Mouse (Mus musculus): ENCODE measurements around the gene Slc4a8. TPM values are rescaled to one million over a fixed set of nuclear protein-coding genes. Genes with fewer than 3 reads are reported as not detected.
"Not testable (repeated sequence)": the region's sequence is repeated elsewhere in the genome, so short reads cannot be mapped to it uniquely, and the experiment has no call there.

Slc4a8 gene
- total RNA-seq, 2 experiments from 2014 or later, result 6.1 to 7.9 TPM

DNA sequence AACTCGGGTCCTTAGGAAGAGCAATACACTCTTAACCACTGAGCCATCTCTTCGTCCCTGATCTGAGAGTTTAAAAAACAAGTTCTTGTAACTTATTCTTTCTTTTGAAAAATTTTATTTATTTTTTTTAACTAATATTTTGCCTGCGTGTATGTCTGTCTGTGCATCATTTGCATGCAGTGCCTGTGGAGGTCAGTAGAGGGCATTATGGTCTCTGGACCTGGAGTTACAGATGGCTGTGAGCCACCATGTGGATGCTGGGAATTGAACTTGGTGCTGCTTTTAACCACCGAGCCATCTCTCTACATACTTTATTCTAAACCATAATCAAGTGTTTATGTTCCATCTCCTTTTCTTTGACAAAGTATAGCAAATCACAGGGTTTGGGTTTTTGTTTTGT lies 11.1 kb downstream of the Slc4a8 start:
- no peak for DNase-seq

DNA sequence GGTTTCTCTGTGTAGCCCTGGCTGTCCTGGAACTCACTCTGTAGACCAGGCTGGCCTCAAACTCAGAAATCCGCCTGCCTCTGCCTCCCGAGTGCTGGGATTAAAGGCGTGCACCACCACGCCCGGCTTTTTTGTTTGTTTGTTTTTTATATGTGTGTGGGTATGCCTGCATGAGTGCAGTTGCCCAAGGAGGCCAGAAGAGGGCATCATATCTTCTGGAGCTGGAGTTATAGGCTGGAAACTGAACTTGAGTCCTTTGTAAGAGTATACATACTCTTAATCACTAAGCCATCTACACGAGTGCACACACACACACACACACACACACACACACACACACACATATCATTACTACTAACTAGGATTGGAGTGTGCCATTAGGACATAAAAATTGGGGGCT lies 12.3 kb downstream of the Slc4a8 start:
- DNase-seq, result not testable (repeated sequence)

DNA sequence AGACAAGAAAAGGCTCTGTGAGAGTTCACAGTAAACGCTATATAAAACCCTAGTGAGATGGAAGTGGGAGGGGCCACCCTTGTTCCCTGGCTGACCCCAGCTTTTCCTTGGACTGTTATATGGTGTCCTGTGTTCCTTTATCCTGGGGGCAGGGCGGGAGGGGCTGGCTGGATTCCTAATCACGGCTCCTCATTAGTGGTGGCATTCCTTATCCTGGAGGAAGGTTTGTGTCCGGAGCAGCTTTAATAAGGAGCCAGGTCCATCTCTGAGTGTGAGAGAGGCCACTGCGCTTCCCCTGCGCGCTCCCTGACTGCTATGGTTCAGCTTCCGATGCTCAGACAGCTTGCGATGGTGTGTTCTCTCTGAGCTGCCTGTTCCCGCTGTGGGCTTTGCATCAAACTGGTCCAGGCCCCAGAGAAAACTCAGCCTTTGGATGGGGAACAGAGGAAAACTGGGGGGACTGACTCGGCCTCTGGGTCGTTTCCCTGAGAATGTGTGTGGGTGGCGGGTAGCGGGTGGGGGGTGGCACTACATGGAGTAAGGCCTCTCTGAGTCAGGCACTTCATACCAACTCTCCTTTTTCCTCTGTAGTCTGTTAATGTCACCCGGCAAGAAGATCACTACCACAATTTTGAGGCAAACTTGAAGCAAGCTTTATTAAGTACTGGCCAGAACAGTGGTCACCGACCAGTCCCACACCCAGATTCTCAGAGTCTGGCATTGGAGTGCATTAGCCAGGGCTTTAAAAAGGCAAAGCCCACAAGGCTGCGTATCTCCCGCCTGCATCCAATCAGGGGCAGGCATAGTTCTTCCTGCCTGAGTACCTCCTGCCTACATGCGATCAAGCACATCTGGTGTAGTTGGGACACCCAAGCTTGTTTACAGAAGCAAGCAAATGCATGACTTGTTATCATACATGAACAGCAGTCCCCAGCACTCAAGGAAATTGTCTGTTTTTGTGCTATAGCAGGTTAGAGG lies 13.9 kb downstream of the Slc4a8 start:
- DNase-seq, result no peak

DNA sequence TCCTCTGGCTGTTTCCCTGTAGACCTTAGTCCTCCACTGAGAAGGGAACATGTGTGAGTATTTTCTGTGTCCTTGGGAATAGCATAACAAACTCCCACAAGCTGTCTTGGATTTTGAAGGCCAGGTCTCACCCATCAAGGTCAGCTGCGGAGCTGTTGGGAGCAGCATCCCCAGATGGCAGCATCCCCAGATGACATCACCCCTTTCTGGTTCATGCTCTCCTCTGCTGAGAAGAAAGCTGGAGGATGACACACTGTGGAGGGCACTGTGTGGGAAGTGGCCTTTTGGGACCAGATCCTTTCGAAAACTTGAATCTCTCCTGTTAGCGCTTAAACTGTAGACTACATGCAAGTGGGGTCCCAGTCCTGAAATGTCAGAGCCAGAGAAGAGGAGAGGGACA lies 14.9 kb downstream of the Slc4a8 start:
- peak; percentile 58 to 79 for DNase-seq

DNA sequence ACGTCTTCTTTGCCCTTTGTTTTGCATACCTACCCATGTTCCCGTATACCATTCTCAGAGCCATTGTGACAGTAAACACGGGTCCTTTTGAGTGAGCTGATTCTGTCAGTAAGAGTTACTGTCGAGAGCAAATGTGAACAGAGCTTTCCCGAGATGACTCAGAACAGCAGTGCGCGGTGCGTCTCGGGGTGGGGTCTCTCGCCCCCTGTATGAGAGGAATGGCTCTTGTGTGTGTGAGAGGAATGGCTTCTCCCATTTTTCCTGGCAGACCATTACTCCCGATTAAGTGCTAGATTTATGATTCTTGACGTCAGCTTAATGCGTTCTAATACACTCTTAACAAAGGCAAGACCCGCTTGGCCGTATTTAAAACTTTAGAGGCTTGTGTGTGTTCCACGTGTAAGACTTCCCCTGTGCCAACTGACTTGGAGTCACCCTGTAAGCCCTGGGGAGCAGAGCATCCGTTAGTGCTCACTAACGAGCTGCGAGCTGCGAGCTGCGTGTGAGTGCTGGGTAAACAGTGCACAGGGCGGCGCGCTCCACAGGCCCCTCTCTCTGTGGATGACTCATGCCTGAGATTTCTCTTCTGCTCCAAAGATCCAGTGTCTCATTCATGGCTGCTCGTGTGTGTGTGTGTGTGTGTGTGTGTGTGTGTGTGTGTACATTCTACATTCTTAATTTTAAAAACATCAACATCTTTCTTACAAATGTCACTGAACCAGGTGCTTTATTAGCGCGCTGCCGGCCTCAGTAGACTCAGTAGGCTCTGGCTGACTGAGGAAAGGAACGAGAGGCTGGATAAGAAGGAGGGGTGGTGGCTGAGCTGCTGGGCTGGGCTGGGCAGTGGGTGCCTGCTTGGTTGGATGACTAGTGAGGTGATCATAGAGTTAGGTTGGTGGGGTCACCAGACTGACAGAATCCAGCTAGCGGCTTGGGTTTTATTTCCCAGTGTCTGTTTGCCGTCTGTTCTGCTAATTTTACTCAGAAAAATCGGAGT lies 15.8 kb downstream of the Slc4a8 start:
- DNase-seq, result peak; percentile 63 to 66

DNA sequence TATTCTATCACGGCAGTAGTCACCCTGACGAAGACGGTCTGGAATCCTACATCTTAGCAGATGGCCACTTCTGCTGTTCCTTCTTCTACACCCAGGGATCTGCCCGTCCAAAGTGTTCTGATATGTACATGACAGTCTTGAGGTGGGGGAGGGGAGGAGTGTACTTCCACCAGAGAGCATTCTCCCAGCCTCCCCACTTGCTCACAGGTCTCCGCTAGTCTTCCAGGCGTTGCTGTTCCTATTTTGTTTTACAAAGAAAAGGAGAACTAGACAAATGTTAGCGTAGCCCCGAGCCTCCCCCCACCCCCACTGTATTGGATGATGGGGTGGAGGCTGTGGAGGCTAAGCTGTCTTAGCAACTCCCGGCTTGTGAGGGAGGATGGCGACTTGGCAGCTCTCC lies 18.3 kb downstream of the Slc4a8 start:
- DNase-seq, result no peak

DNA sequence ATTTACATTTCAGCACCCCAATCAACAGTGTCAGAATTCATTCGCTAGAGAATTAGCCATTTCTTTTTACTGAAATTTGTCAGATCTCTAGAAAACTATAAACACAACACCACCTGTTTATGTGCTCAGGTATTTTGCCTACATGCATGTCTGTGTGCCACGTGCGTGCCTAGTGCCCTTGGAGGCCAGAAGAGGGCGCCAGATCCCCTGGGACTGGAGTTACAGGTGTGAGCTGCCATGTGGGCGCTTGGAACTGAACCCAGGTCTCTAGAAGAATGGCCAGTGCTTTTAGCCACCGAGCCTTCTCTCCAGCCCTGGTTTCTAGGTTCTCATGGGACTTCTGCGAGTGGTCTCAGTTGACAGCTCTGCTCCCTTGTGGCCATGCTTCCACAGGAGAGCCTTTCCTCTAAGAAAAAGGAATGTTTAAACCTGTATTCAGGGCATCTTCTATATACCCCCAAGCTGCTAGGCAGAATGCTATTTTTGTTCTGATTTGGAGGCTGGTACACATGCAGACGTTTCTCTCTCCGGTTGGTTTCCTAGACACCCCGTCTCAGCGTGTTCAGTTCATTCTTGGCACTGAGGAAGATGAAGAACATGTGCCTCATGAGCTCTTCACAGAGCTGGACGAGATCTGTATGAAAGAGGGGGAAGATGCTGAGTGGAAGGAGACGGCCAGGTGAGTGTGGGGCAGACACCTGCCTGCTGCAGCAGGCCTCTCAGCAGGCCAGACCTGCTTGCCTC lies 21.9 kb downstream of the Slc4a8 start:
- DNase-seq, result no peak

DNA sequence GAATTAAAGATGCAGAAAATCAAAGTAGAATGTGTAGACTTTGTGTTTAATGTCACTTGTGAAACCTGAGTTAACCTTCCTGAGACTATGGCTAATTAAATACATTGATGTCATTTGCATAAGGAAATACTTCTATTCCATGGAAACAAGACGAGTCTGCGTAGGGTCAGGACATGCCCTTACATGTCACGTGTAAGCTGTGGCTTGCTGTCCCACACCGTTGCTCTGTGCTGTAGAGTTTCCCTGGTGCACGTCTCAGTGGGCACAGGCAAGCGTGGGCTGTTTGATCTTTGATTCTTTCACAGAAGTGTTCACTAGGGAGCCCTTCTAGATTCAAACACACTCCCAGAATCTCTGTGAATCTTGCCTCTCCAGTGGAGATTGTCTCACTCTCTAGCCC lies 28.7 kb downstream of the Slc4a8 start:
- DNase-seq, result no peak

DNA sequence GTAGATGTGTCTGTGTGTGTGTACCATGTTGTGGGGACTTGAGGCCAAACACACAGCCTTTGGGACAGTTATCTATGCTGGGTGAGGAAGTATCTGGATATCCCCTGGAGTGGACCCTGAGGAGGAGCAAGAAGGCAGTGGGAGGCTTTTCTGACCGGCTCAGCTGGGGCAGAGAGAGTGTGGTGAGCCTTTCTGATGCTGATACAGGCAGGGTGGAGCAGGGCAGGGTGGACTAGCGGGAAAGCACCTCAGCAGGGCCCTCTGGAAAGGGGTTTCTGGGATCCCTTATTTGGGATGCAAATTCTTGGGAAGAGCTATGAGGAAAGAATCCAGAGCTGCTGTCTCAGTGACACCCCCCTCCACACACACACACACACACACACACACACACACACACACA lies 30.8 kb downstream of the Slc4a8 start:
- DNase-seq, result no peak

DNA sequence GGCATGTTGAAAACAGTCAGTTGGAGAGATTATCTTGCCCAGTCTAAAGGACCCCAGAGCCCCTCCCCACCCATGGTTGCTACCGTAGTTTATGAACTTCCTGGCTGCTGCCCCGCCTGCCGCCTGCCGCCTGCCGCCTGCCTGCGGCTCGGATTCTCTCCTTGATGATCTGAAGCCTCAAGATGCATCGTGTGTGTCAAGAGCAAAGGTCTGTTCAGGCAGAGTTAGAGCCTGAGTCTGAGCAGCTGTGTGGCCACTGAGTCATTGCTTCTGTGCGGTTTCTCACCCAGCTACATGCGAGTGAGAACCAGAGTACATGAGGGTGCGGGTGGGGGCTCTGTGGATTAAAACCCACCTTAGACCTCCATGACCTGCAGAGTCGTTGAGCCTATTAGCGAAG lies 39.4 kb downstream of the Slc4a8 start:
- no peak for DNase-seq

DNA sequence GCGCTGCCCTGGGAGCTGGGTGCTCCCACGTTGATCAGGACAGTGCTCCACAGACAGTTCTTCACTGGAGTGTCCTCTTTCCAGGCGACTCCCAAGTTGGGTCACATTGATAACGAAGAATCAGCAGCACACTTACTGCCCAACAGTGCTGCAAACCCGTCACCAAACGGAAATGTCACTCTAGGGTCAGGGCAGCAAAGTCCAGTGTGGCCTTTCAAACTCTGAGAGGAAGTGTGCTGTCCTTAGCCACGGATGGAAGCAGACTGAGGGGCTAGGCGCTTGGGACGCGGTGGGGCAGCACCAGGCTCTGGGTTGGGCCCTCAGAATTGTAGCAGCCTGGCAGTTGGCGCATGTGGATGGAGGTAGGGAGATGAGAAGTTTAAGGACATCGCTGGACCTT lies 46.5 kb downstream of the Slc4a8 start:
- peak in 1 of 2 experiments; percentile 28 for DNase-seq

DNA sequence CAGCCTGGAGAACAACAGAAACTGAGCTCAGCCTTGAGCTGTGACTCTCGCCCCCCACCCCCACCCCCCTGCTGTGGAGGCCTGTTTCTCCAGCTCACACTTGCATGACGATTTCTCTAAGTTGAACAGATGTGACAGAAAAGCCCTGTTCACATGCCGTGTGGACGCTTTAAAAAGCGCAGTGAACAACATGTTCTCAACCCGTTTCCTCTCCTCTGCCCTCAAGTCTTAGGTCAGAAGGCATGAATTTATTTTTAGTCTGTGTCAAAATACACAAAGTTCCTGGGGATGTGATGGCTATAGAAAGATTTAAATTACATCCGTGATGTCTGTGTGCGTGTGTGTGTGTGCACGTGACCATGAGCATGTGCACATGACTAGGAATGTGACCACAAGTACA lies 46.9 kb downstream of the Slc4a8 start:
- no peak for DNase-seq

DNA sequence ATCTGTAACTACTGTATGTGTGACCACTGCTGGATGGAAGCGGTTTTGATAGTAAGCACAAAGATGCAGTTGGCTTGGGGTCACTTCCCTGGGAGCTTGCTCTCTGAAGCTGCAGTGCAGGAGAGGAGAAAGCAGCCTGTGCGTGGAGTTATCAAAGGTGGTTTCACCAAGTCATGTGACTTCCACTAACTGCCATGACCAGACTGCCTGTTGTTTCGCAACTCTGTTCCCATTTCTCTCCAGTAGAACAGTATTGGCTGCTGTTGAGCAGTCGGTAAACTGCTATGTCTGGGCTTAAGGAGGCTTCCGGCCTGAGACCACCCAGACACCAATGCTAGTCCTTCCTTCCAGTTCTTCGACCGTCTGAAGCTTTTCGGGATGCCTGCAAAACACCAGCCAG lies 48.7 kb downstream of the Slc4a8 start:
- DNase-seq, result no peak

DNA sequence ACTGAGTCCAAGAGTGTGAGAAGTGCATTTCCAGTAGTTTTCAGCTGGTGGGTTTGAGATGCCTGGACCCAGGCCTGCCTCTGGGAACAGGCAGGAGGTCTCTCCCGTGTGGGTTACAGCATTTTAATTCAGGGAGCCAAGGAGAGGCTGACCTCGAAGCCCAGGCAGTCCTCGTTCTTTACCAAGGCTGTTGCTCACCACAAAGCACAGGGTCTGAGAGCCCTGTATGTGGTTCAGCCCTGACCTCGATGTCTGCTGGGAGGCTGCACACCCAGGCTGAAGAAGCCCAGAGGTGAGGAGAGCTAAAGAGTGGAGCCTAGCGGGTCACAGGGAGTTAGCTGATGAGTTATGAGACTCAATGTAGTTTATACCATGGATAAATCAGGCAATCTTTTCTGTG lies 52.0 kb downstream of the Slc4a8 start:
- peak; percentile 22 to 46 for DNase-seq

DNA sequence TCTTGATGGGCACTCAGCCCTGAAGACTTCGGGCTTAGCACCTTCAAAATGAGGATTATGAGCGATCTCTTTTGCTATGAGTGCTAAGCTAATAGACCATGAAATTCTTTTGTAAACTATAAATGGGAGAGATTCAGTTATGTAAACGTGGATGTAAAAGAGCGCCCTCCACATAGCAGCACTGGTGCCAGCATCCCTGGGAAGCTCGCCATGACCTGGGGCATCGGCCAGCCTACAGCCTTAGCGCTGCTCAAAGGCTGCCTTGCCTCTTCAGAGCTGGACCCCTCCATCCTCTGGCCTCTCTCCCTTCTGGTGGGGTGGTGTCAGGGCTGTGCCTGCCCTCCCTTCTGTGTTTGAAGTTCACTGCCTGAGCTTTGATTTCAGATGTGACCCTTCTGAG lies 52.5 kb downstream of the Slc4a8 start:
- DNase-seq, result no peak

DNA sequence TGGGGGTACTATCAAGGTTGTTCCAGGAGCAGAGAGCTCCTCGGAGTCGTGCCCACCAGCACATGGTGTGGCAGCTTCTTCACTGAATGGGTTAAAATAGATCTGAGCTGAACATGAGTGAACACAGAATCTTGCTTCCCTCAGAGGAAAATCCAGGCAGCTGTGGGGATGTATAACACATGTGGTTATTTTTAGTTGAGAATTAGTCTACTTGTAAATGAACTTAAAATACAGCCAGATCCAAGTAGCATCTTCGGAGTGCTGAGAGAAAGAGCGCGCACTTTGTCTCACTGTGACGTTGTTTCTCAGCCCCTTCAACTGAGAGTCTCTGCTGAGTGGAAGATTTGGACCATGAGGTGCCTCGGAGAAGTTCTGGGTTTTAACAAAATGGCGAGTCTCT lies 53.8 kb downstream of the Slc4a8 start:
- no peak for DNase-seq

DNA sequence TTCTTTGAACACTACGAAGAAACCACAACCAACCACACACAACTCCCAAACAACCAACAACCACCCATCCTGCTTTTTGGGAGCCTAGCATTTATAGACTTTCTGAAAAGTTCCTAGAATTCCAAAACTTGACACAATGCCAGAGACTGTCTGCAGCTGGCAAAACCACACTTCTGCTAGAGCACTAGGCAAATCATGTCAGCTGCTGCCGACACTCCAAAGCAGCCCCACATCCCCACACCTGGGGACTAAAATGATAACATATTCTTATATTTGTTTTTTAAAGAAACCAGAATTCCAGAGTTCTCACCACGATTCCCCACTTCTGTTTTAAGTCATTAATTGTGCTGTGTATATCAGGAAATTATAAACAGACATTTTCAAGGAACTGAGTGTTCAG lies 57.3 kb downstream of the Slc4a8 start:
- DNase-seq, result no peak

DNA sequence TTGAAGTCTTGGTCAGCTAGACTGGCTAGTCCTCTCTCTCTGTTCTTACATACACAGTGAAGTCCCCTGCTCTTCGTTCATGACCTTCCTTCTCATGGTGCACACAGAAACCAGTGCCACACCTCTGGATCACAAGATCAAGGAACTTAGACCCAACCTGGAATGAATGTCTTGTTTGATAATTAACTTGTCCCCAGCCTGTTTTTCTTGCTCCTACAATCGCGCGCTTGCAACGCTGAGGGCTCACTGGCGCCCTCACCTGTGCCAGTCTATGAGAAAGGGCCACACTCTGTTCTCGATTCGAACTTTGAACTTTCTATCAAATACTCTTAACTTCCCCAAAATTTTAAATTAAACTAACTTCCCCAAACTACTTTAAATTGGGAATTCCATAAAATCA lies 60.3 kb downstream of the Slc4a8 start:
- no peak for DNase-seq

DNA sequence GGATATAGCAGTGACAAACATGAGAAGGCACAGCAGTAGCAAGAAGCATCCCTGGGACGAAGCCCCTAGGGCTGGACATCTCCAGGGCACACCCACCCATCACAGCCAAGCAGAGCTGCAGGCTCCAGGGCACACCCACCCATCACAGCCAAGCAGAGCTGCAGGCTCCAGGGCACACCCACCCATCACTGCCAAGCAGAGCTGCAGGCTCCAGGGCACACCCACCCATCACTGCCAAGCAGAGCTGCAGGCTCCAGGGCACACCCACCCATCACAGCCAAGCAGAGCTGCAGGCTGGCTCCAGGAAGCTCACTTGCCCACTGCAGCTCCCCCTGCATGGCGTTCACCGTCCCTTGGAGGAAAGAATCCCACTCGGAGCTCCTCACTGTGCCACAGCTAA lies 60.8 kb downstream of the Slc4a8 start:
- DNase-seq, result not testable (repeated sequence)

DNA sequence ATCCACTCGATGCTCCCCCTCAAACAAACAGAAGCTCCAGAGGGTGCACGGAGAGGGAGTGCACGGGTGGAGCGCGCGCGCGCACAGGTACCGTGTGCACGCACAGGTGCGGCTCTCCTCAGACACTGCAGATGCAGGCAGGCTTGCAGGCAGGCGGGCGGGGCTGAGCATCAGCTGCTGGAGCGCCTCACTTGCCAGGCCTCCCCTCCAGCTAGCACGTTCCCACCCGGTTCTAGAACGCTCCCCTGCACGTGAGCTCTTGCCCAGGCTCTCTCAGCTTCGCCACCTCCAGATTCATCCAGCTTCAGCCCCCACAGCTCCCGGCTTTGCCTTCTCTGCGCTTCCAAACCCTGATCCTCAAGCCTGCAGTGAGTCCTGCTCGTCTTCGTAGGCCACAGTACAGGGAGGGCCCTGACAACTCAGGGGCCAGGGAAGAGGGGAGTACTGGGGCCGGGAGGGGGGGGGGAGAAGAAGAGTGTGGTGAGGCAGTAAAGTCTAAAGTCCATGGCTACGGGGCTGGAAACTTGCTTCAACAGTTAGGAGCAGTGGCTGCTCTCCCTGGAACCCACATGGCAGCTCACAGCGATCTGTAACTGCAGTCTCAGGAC lies 63.8 kb downstream of the Slc4a8 start:
- no peak for DNase-seq

DNA sequence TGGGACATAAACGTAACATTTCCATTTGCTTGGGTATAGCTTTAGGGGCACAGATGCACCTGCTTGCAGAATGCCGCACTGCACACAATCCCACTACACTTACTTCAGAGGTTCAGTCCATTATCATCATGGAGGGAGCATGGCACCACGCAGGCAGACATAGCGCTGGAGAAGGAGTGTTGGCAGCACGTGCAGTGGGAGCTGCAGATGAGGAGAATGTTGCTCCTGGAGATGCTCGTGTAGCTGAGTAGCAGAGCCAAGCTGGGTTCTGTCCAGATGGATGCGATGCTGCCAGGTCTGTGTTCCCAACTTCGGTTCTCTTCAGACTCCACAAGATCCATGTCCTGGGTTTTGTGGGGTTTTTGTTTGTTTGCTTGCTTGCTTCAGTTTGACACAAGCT lies 64.5 kb downstream of the Slc4a8 start:
- DNase-seq, result no peak

DNA sequence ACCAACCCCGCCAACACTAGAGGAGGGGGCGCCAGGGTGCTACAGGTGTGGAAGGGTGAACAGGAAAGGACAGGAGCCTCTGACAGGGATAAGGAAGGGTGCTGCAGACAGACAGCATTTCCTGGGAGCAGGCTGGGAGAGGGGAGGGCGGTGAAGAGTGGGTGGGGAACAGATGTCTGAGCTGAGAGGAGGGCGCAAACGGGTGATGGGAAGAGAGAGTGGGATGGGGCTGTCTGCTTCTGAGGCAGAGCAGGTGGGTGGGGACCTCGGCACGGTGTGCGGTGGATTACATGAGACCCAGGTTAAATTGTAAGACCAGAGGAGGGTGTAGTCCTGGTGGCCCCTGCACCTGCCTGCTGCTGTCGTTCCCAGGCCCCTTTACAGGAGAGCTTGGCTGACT lies 68.2 kb downstream of the Slc4a8 start:
- no peak for DNase-seq

Measured in adrenal gland, postnatal 36 days (tissue).